Mouse (Mus musculus) liver, postnatal 0 days (tissue): ENCODE data around the gene Susd1. TPM values are rescaled to one million over a fixed set of nuclear protein-coding genes. Genes with fewer than 3 reads are reported as not detected.

Experiments
- ATAC-seq: fragments of 200-750 bp; cut with Nextera tagmentation; 2 replicates; pipeline ENCODE4 v1.8.0; 2017; ENCODE audit warnings: mild to moderate bottlenecking, moderate library complexity
- DNase-seq: peaks from one replicate; pipeline ENCODE4 v3.0.0-alpha.2; 2016
- H3K27ac ChIP-seq: fragments of 300-500 bp; sonication (generic); 2 replicates; pipeline ENCODE4 v1.5.1; 2014; ENCODE audit warnings: antibody characterized with exemption, moderate library complexity, mild to moderate bottlenecking, low read depth
- H3K27me3 ChIP-seq: fragments of 300-500 bp; sonication (generic); 2 replicates; pipeline ENCODE4 v1.6.1; 2014; ENCODE audit warnings: low read length, control low read depth, mixed read lengths; ENCODE audit not compliant: insufficient read depth
- H3K36me3 ChIP-seq: fragments of 300-500 bp; sonication (generic); replicated peaks from 2 replicates; pipeline ENCODE4 v1.6.1; 2014; ENCODE audit warnings: mild to moderate bottlenecking, control low read depth, low read length, moderate library complexity, mixed read lengths; ENCODE audit not compliant: insufficient read depth
- H3K4me1 ChIP-seq: fragments of 300-500 bp; sonication (generic); 2 replicates; pipeline ENCODE4 v1.6.1; 2014; ENCODE audit warnings: antibody characterized with exemption, mild to moderate bottlenecking, control low read depth; ENCODE audit not compliant: insufficient read depth
- H3K4me2 ChIP-seq: fragments of 300-500 bp; sonication (generic); 2 replicates; pipeline ENCODE4 v1.6.1; 2014; ENCODE audit warnings: low read depth, mild to moderate bottlenecking, low read length, moderate library complexity, mixed read lengths
- H3K4me3 ChIP-seq: fragments of 300-500 bp; sonication (generic); 2 replicates; pipeline ENCODE4 v1.5.1; 2014; ENCODE audit warnings: low read depth, low read length
- H3K9ac ChIP-seq: fragments of 300-500 bp; sonication (generic); replicated peaks from 2 replicates; pipeline ENCODE4 v1.6.1; 2014; ENCODE audit warnings: mild to moderate bottlenecking, moderate library complexity
- H3K9me3 ChIP-seq: fragments of 300-500 bp; sonication (generic); 2 replicates; pipeline ENCODE4 v1.6.1; 2016; ENCODE audit warnings: mild to moderate bottlenecking, control low read depth, low read length, mixed read lengths
- CTCF ChIP-seq: sonication (generic); IDR thresholded peaks from 2 replicates; pipeline ENCODE4 v1.5.1; 2016; ENCODE audit warnings: antibody characterized with exemption, low read depth
- EP300 ChIP-seq: IDR thresholded peaks from 2 replicates; pipeline ENCODE4 v1.6.1; 2016; ENCODE audit warnings: antibody characterized with exemption, low read depth, mild to moderate bottlenecking
- WGBS: fragments of 180-500 bp; shearing (Covaris S2); extraction: QIAGEN DNeasy Blood & Tissue Kit; methylation state at CpG from one replicate; pipeline ENCODE4 v1.1.7; 2014; ENCODE audit not compliant: insufficient replicate concordance; 5-methylcytosine and 5-hydroxymethylcytosine counted together
- polyA plus RNA-seq: library from polyadenylated mRNA; unstranded; fragments of >200 nt; fragmentation: Nextera tagmentation; extraction: Ambion mirVana; gene quantifications from 2 replicates; pipeline ENCODE4 v1.2.1, GENCODE M21; 2015

The Susd1 gene
- polyA plus RNA-seq, 1 experiment from 2014 or later = 7.2 TPM

- H3K9me3 ChIP-seq = no peaks in the 10 kb centered on the region
Observed at GRCm38 (mm10) chr4:59360704-59361103, 77.7 kb downstream of the Susd1 start.

GRCm38 (mm10) chr4:59359921-59360320 is 78.5 kb downstream of the Susd1 start:
- no peak overlapping the region for H3K9ac ChIP-seq
- no peak for TF ChIP-seq EP300
- no peak for TF ChIP-seq CTCF
- H3K27ac ChIP-seq = no peak overlapping the region
- no peaks in the 10 kb centered on the region for H3K27me3 ChIP-seq
- no peaks in the 10 kb centered on the region for H3K9me3 ChIP-seq
- H3K4me3 ChIP-seq = no peak overlapping the region
- peaks cover 27% of the 10 kb centered on the region for H3K4me1 ChIP-seq
- H3K36me3 ChIP-seq = peaks cover 12% of the 10 kb centered on the region; the same call in 1 of the 2 replicates
- 85% methylated on average over 8 of the region's 8 CpGs for WGBS
- DNase-seq (no peak), ATAC-seq (no peak)
- no peak overlapping the region for H3K4me2 ChIP-seq

More at GRCm38 (mm10) chr4:59360704-59361103, 77.7 kb downstream of the Susd1 start:
- WGBS = 8% methylated on average over 15 of the region's 15 CpGs
- Histone ChIP-seq H3K27me3 (no peaks in the 10 kb centered on the region), H3K9ac (no peak overlapping the region), H3K27ac (no peak overlapping the region), H3K4me2 (peak overlapping the region; percentile 44; the same call in 1 of the 2 replicates), H3K4me3 (no peak overlapping the region), H3K36me3 (peaks cover 10% of the 10 kb centered on the region; the same call in 1 of the 2 replicates), H3K4me1 (peaks cover 29% of the 10 kb centered on the region)
- DNase-seq (peak; percentile 86), ATAC-seq (peak; percentile 35; the same call in 1 of the 2 replicates)
- peak; percentile 25; the same call in 1 of the 2 replicates for TF ChIP-seq EP300
- TF ChIP-seq CTCF = peak; percentile 94

- 81% methylated on average over 10 of the region's 10 CpGs for WGBS
- Histone ChIP-seq H3K27me3 (no peaks in the 10 kb centered on the region), H3K27ac (no peak overlapping the region), H3K36me3 (peaks cover 12% of the 10 kb centered on the region; the same call in 1 of the 2 replicates), H3K4me1 (peaks cover 17% of the 10 kb centered on the region), H3K9ac (no peak overlapping the region), H3K4me2 (no peak overlapping the region), H3K4me3 (no peak overlapping the region), H3K9me3 (no peaks in the 10 kb centered on the region)
- no peak for DNase-seq
- TF ChIP-seq CTCF (no peak), EP300 (no peak)
- ATAC-seq = no peak
Observed at GRCm38 (mm10) chr4:59358960-59359359, 79.5 kb downstream of the Susd1 start.

DNA sequence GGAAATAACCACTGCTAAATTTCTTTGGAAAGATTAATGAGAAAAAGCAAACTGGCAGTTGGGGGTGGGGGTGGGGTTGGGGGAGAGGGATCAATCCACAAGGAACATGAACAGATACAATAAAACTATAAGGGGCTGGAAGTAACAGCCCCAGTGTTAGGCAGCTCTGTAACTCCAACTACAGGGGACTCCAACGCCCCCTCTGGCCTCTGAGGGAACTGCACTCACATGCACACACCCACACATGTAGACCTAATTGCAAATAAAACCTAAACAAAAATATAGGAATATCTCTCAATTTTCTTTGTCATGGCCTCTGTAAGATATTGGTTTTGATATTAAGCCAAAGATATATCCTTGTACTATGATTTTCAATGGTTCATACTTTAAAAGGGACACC is 83.0 kb downstream of the Susd1 start:
- Histone ChIP-seq H3K27me3 (no peaks in the 10 kb centered on the region), H3K4me2 (no peak overlapping the region), H3K9ac (no peak overlapping the region), H3K4me1 (no peaks in the 10 kb centered on the region), H3K27ac (no peak overlapping the region), H3K36me3 (peaks cover 12% of the 10 kb centered on the region; the same call in 1 of the 2 replicates), H3K4me3 (no peak overlapping the region), H3K9me3 (no peaks in the 10 kb centered on the region)
- no peak for ATAC-seq
- TF ChIP-seq EP300 = no peak
- peak; percentile 28 for TF ChIP-seq CTCF
- no peak for DNase-seq
- WGBS = 43% methylated on average over 1 of the region's 1 CpGs

- ATAC-seq (no peak), DNase-seq (no peak)
- Histone ChIP-seq H3K9ac (no peak overlapping the region), H3K9me3 (no peaks in the 10 kb centered on the region), H3K27ac (no peak overlapping the region), H3K36me3 (peaks cover 14% of the 10 kb centered on the region; the same call in 1 of the 2 replicates), H3K27me3 (no peaks in the 10 kb centered on the region), H3K4me1 (no peaks in the 10 kb centered on the region), H3K4me3 (no peak overlapping the region), H3K4me2 (no peak overlapping the region)
- 74% methylated on average over 3 of the region's 3 CpGs for WGBS
- no peak for TF ChIP-seq CTCF
- TF ChIP-seq EP300 = no peak
Observed at GRCm38 (mm10) chr4:59354666-59355065, 83.8 kb downstream of the Susd1 start.

DNA sequence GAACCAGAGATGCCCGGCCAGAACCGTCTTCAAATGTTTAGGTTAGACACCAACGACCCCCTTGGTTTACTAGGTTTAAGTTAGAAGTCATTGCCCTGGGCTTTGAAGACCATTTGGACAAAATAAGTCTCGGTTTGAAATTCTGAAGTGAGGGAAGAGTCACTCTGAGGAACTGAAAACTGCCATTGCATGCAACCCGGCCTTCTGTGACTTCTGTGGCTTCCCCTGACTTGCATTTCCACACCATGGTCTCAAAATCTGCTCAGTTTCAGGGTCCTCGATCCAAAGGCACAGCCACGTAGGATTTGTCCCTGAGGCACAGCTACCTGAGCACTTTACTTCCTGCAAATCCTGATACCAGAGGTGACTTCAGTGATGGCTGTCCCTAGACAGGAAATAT is 86.5 kb downstream of the Susd1 start:
- no peaks in the 10 kb centered on the region for H3K9me3 ChIP-seq
- H3K27me3 ChIP-seq = no peaks in the 10 kb centered on the region
- H3K27ac ChIP-seq = no peak overlapping the region
- ATAC-seq (no peak), DNase-seq (no peak)
- 66% methylated on average over 7 of the region's 7 CpGs for WGBS
- no peak overlapping the region for H3K4me3 ChIP-seq
- H3K4me1 ChIP-seq = no peaks in the 10 kb centered on the region
- no peak overlapping the region for H3K9ac ChIP-seq
- TF ChIP-seq EP300 (no peak), CTCF (no peak)
- peaks cover 13% of the 10 kb centered on the region; the same call in 1 of the 2 replicates for H3K36me3 ChIP-seq
- no peak overlapping the region for H3K4me2 ChIP-seq
